Mouse (Mus musculus) stomach, postnatal 0 days (tissue): ENCODE measurements at regions not wholly inside any gene's neighbourhood (a gene's known extent, or its start where the extent isn't known, plus 50 kb on each side); places are given as distances from the start of the nearest gene placed in this dataset.

Experiments
- ATAC-seq: fragments of 200-750 bp; cut with Nextera tagmentation; 2 replicates; pipeline ENCODE4 v1.8.0; 2017; ENCODE audit not compliant: low FRiP score, low TSS enrichment
- DNase-seq: peaks from one replicate; pipeline ENCODE4 v3.0.0-alpha.2; 2016; ENCODE audit warnings: low spot score
- H3K27ac ChIP-seq: fragments of 300-500 bp; sonication (generic); replicated peaks from 2 replicates; pipeline ENCODE4 v1.5.1; 2014; ENCODE audit warnings: mild to moderate bottlenecking, control low read depth
- H3K27me3 ChIP-seq: fragments of 300-500 bp; sonication (generic); 2 replicates; pipeline ENCODE4 v1.6.1; 2014; ENCODE audit warnings: low read length; ENCODE audit not compliant: control insufficient read depth, insufficient read depth
- H3K36me3 ChIP-seq: fragments of 300-500 bp; sonication (generic); 2 replicates; pipeline ENCODE4 v1.6.1; 2014; ENCODE audit warnings: low read length, mixed read lengths; ENCODE audit not compliant: control insufficient read depth, insufficient read depth
- H3K4me1 ChIP-seq: fragments of 300-500 bp; sonication (generic); replicated peaks from 2 replicates; pipeline ENCODE4 v1.6.1; 2014; ENCODE audit warnings: antibody characterized with exemption; ENCODE audit not compliant: control insufficient read depth, insufficient read depth
- H3K4me2 ChIP-seq: fragments of 300-500 bp; sonication (generic); replicated peaks from 2 replicates; pipeline ENCODE4 v1.6.1; 2014; ENCODE audit warnings: low read depth, mild to moderate bottlenecking, control low read depth, moderate library complexity
- H3K4me3 ChIP-seq: fragments of 300-500 bp; sonication (generic); 2 replicates; pipeline ENCODE4 v1.5.1; 2014; ENCODE audit warnings: low read depth, low read length, control low read depth
- H3K9ac ChIP-seq: fragments of 300-500 bp; sonication (generic); 2 replicates; pipeline ENCODE4 v1.6.1; 2014; ENCODE audit warnings: mild to moderate bottlenecking, low read length, control low read depth, mixed read lengths
- H3K9me3 ChIP-seq: fragments of 300-500 bp; sonication (generic); 2 replicates; pipeline ENCODE4 v1.6.1; 2016; ENCODE audit warnings: low read length; ENCODE audit not compliant: control insufficient read depth
- CTCF ChIP-seq: IDR thresholded peaks from 2 replicates; pipeline ENCODE4 v1.5.1; 2016; ENCODE audit warnings: antibody characterized with exemption, low read depth, mild to moderate bottlenecking, moderate library complexity
- EP300 ChIP-seq: optimal IDR thresholded peaks from 2 replicates; pipeline ENCODE3; 2016; ENCODE audit warnings: antibody characterized with exemption
- WGBS: fragments of 180-500 bp; shearing (Covaris S2); extraction: QIAGEN DNeasy Blood & Tissue Kit; methylation state at CpG from one replicate; pipeline ENCODE4 v1.1.7; 2014; 5-methylcytosine and 5-hydroxymethylcytosine counted together

DNA sequence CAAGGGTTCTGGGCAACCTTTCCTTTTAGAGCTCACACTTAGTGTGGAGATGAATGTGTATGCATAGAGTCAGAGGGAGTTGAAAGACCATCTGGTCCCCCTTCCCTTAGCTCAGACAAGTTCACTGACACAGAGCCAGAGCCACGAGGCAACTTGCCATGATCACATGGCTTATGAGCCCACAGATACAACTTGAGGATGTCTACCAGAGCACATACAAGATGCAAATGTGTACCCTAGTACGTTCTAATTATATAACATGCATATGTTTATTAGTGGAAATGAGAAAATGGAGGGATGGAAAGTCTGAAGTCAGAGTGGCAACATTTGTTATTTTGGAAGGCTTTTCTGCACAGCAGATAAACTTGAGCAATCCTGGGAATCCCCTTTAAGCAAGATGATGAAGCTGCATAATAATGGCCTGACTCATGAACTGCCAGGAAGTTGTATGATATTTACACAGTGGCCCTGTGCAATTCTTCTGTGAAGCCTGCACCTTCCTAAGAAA, 170.0 kb downstream of the Cd47 start:
- H3K4me3 ChIP-seq = no peak overlapping the region
- H3K36me3 ChIP-seq = no peaks in the 10 kb centered on the region
- no peak overlapping the region for H3K9ac ChIP-seq
- peak; percentile 24 for DNase-seq
- TF ChIP-seq EP300 (no peak), CTCF (no peak)
- WGBS = 41% methylated on average over 2 of the region's 2 CpGs
- no peaks in the 10 kb centered on the region for H3K9me3 ChIP-seq
- peak; percentile 89 for ATAC-seq
- no peaks in the 10 kb centered on the region for H3K27me3 ChIP-seq
- H3K4me2 ChIP-seq = no peak overlapping the region
- H3K4me1 ChIP-seq = peaks cover 4% of the 10 kb centered on the region; the same call in 1 of the 2 replicates
- peak overlapping the region; percentile 42 for H3K27ac ChIP-seq

DNA sequence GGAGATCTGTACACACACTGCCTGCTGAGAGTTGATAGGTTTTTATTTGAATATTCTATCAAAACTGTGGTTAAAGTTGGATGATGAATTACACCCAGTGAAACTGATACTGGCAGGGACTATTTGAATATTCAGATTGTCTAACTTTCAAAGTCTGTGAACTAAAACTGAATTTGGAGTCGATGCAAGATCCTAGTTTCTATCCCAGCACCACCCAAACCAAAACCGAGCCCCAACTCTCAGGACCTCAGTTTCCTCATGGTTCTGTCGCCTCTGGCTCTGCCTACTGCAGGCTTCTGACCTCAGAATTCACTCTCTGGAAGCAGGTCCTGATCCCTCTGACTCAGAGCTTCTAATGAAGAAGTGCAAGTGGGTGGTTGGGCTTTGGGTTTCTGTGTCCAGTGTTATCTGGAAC, 170.8 kb downstream of the Cd47 start:
- H3K27ac ChIP-seq = peak overlapping the region; percentile 64
- H3K9me3 ChIP-seq = no peaks in the 10 kb centered on the region
- H3K36me3 ChIP-seq = no peaks in the 10 kb centered on the region
- no peaks in the 10 kb centered on the region; the same call in 1 of the 2 replicates for H3K4me1 ChIP-seq
- ATAC-seq = no peak
- DNase-seq = no peak
- H3K27me3 ChIP-seq = no peaks in the 10 kb centered on the region
- WGBS = 82% methylated on average over 3 of the region's 3 CpGs
- no peak overlapping the region for H3K4me3 ChIP-seq
- H3K9ac ChIP-seq = no peak overlapping the region
- TF ChIP-seq CTCF (no peak), EP300 (no peak)
- H3K4me2 ChIP-seq = no peak overlapping the region

DNA sequence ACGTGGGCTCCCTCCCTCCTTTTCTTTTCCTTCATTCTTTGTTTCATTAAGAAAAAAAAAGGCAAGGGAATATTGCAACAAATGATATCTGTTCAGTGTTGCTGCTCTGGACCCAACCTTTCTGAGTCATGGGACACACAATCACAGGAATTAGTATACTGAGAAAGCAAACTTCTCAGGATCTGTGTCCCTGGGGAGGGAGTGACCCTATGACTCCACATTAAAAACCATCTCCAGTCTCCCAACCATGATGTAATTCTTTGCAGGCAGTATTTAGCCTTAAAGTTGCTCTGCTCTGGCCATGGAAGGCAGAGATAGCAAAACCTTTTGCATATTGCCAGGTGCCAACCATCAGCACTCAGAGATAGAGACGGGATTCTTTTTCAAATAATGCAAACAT, 176.9 kb downstream of the Cd47 start:
- Histone ChIP-seq H3K9me3 (no peaks in the 10 kb centered on the region), H3K27ac (no peak overlapping the region), H3K36me3 (no peaks in the 10 kb centered on the region), H3K4me2 (no peak overlapping the region), H3K4me3 (no peak overlapping the region), H3K27me3 (no peaks in the 10 kb centered on the region), H3K9ac (no peak overlapping the region), H3K4me1 (no peaks in the 10 kb centered on the region)
- 74% methylated on average over 2 of the region's 2 CpGs for WGBS
- no peak for TF ChIP-seq CTCF
- TF ChIP-seq EP300 = no peak
- no peak for DNase-seq
- no peak for ATAC-seq

DNA sequence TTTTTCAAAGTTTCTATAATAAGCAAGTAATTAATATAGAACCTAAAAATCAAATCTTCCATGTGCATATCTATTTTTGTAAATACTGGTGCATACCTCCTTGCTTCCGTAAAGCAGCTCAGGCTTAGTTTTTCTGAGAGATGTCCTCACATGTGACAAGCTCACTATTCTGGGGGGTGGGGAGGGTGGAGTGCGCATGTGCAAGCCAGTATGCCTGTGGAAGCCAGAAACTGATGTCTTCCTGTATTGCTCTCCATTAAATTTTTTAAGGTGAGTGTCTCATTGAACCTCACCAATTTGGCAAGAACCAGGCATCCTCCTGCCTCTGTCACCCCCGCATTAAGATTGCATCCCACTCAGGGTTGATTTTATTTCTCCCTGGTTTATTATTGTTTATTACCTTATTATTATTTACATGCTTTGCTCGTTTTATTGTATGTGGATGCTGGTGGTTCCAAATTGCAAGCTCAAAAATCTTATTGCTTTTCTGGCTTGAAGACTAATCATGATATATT, 179.2 kb downstream of the Cd47 start:
- Histone ChIP-seq H3K9ac (no peak overlapping the region), H3K9me3 (no peaks in the 10 kb centered on the region), H3K27ac (no peak overlapping the region), H3K4me3 (no peak overlapping the region), H3K4me2 (no peak overlapping the region), H3K36me3 (no peaks in the 10 kb centered on the region), H3K4me1 (no peaks in the 10 kb centered on the region), H3K27me3 (no peaks in the 10 kb centered on the region)
- no peak for DNase-seq
- WGBS = 89% methylated on average over 4 of the region's 4 CpGs
- TF ChIP-seq CTCF (no peak), EP300 (no peak)
- no peak for ATAC-seq

DNA sequence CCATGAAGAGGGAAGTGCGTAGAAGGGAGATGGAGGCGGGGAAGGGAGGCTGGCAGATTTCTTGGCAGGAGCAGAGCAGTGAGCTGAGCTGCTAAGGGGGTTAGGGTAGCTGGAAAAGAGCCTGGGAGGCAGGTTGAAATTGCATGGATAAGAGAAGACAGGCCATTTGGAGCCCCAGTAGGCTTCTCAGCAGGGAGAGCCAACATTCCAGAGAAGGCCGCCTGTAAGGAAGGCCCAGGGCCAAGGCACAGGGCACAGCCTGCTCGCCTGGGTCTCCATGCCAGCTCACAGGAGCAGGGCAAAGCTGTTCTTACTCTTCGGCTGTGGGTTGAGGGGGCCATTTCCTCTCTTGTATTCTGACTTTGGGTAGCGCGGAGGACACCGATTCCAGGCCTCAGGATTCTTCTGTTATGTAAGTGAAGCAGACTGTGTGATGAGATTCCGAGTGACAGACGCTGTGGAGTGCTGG, 179.9 kb downstream of the Cd47 start:
- no peaks in the 10 kb centered on the region for H3K27me3 ChIP-seq
- no peak overlapping the region for H3K4me2 ChIP-seq
- no peaks in the 10 kb centered on the region for H3K36me3 ChIP-seq
- no peak for DNase-seq
- 71% methylated on average over 10 of the region's 10 CpGs for WGBS
- no peak for TF ChIP-seq CTCF
- no peak for TF ChIP-seq EP300
- no peaks in the 10 kb centered on the region for H3K9me3 ChIP-seq
- ATAC-seq = no peak
- H3K27ac ChIP-seq = no peak overlapping the region
- H3K4me3 ChIP-seq = no peak overlapping the region
- no peaks in the 10 kb centered on the region for H3K4me1 ChIP-seq
- H3K9ac ChIP-seq = no peak overlapping the region

DNA sequence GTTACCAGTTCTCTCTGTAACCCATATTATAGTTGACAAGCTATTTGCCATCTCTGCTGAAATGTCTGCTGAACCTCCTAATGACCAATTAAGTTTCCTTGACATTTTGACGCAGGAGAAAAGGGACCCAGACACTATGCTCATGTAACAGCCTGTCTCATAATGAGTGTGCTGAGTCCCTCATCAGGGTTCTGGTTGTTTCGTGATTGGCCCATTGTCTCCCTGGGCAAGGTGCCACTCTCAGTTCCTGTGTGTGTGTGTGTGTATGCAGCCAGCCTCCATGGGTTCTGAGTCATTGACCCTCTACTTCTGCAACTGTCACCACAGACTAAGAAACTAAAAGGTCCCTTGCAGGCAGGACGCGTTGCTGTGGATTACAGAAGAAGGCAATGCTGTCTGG, 181.8 kb downstream of the Cd47 start:
- Histone ChIP-seq H3K27ac (no peak overlapping the region), H3K4me3 (no peak overlapping the region), H3K9ac (no peak overlapping the region), H3K36me3 (no peaks in the 10 kb centered on the region), H3K9me3 (no peaks in the 10 kb centered on the region), H3K4me2 (no peak overlapping the region), H3K27me3 (no peaks in the 10 kb centered on the region), H3K4me1 (no peaks in the 10 kb centered on the region)
- WGBS = 71% methylated on average over 4 of the region's 4 CpGs
- TF ChIP-seq EP300 (no peak), CTCF (no peak)
- no peak for ATAC-seq
- DNase-seq = no peak
